Mouse (Mus musculus) c-Kit-negative CD71-positive TER-119-positive erythroid progenitor cells, embryonic 14.5 days (primary cell): ENCODE data around the gene Klhdc7a.

Source experiments
- DNase-seq: peaks from one replicate; pipeline ENCODE4 v3.0.0-alpha.2; 2013; ENCODE audit warnings: low read depth, low spot score

Gene Klhdc7a

DNA sequence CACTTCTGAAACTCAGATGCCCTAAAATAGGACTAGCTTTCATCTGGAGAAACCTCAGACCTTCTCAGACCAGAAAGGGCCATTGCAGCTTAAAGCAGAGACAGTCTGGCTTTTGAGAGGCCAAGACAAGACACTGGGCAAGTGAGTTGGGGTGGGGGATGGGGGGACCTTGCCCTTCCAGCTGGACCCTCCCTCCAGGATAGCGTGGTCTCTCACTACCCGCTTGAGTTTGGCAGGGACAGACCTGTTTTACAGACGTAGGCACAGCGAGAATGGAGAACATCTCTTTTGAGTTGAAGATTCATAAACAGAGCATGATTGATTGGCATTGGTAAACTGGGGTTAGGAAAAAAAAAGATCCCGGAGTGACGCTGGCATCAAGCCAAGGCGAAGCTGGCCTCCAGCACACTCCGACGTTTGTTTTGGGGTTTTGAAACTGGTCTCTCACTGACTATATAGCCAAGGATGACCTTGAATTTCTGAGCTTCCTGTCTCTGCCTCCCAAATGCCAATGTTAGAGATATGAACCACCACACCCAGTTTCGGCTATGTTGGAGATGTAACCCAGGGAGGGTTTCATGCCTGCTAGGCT is 7.0 kb downstream of the Klhdc7a start:
- no peak for DNase-seq

DNA sequence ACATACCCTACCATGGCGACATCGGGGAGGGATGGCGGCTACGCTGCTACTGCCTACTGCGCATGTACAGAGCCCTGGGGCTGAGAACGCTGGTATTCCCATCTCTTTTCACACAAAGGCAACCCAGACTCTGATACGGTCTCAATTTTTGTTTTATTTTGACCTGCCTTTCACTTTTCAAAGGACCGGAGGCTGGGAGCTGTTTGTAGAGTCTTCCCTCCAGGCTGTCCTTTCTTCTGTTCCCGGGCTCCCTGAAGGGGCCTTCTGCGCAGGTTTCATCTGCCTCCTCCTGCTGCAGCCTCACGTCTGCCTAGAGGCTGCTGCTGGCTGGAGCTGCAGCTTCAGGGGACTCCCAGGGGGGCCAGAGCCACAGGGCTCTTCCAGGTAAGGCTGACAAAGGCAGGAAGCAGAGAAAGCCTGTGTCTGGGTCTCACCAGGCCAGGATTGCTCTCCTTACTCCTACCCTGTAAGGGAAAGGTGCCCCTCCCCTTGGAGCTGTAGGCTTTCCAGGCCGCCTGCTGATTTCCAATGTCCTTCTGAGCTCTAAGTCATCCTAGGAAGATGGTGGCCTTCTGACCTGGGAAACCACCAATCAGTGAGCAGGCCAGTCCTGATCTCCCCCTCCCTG is 7.6 kb downstream of the Klhdc7a start:
- no peak for DNase-seq

DNA sequence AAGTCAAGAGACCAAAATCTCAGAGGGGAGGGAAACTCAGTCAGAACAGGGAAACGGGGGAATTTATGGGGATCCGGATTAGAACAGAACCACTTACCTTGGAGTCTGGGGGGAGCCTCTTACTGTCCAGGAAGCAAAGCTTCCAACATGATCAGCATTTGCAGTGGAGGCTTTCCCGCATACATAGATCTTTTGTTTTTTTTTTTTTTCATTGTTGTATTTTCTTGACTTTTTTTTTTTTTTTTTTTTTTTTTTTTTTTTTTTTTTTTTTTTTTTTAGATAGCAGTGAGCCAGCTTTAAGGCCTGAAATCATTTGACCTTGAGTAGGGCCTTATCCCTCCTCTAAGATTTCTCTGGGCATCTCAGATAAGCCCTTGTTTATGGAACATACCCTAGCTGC is 8.6 kb downstream of the Klhdc7a start:
- no peak for DNase-seq

DNA sequence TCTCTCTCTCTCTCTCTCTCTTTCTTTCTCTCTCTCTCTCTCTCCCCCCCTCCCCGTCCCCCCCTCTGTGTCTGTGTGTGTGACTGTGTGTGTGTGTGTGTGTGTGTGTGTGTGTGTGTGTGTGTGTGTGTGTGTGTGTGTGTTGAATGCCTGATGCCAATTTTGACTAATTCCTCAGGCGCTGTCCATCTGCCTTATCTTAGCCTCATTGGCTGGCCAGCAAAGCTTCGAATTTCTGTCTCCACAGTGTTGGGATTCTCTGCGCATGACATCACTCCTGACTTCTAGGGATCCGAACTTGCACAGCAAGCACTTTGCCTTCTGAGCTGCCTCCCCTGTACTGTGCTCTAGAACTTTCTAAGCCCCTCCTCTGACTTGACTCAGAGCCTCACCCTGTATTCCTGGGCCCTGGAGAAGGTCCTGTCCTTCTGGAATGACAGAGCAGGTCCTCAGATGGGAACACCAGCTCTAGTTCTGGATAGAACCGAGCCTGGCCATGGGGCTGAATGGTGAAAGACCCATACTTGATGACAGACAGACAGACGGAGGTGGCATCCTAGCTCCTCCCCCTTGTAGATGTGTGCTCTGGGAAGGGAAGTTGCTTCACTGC is 16.8 kb downstream of the Klhdc7a start:
- no peak for DNase-seq

DNA sequence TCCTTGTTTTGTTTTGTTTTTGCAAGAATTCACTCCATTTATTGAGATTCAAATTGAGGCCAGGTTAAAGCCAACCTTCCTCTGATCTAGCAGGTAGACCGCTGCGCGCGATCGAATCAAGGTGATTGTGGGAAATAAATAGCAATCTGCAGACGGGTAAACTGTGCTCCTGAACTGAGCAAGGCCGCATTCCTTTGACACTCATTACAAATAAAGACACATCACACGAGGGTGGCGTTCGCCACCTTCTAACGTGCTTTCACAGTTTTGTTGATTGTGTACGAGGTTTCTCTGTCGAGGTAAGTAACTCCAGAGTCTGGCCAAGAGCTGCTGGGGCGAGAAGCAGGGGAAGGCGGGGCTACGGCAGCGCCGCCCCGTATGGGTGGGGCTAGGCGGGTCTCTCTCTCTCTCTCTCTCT is 17.4 kb downstream of the Klhdc7a start:
- no peak for DNase-seq

DNA sequence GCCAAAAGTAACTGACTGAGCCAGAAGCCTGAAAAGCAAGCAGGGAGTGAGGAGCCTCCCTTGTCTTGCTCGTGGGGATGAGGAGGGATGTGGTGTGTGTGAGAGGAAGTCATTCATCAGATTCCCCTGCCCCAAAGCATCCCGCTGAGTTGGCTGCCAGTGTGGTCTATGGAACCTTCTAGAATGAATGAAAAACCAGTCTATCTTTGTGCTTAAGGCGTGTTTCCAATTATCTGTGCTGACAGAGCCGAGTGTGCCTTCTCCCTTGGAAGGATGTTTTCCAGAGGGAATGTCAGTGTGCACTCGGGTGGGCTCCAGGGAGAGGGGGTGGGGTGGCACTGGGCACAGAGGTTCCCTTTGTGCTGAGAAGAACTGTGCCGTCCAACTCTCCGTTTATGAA is 19.2 kb downstream of the Klhdc7a start:
- DNase-seq, result no peak

DNA sequence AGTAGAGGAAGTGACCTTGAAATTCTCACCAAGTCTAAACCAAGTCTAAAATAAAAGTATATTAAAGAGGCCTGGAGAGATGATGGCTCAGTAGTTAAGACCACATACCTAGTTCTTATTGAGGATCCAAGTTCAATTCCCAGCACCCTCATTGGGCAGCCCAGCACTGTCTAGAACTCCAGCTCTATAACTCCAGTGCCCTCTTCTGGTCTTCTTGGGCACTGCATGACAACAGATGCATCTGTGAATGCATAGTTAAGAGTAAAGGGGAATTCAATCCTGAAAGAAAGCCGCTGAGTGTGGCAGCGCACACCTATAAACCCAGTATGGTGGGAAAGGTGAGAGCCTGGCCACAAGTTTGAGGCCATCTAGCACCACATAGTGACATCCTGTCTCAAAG is 20.5 kb downstream of the Klhdc7a start:
- no peak for DNase-seq

DNA sequence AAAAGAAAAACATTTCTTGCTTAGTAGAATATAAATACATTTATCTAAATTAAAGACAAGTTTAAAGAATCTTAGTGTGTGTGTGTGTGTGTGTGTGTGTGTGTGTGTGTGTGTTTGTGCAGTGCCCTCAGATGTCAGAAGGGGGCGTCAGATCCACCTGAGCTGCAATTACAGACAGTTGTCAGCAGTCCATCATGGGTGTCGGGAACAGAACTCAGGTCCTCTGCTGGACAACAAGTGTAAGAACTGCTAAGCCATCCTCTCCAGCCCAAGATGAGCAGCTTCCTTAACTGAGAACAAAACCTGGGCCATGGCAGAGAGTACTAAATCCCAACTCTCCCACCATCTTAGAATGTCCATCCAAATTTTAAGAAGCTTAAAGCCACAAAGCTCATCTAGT is 26.0 kb downstream of the Klhdc7a start:
- DNase-seq, result no peak

DNA sequence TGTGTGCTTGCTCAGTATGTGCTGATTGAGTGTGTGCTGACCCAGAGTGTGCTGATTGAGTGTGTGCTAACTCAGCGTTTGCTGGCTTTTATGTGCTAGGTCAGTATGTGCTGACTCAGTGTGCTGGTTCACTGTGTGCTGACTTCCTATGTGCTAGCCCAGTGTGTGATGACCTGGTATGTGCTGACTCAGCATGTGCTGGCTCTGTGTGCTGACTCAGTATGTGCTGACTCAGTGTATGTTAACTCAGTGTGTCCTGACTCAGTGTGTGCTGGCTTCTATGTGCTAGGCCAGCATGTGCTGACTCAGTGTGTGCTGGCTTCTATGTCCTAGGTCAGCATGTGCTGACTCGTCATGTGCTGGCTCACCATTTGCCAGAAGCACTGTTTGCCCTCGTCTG is 32.3 kb downstream of the Klhdc7a start:
- DNase-seq, result no peak

DNA sequence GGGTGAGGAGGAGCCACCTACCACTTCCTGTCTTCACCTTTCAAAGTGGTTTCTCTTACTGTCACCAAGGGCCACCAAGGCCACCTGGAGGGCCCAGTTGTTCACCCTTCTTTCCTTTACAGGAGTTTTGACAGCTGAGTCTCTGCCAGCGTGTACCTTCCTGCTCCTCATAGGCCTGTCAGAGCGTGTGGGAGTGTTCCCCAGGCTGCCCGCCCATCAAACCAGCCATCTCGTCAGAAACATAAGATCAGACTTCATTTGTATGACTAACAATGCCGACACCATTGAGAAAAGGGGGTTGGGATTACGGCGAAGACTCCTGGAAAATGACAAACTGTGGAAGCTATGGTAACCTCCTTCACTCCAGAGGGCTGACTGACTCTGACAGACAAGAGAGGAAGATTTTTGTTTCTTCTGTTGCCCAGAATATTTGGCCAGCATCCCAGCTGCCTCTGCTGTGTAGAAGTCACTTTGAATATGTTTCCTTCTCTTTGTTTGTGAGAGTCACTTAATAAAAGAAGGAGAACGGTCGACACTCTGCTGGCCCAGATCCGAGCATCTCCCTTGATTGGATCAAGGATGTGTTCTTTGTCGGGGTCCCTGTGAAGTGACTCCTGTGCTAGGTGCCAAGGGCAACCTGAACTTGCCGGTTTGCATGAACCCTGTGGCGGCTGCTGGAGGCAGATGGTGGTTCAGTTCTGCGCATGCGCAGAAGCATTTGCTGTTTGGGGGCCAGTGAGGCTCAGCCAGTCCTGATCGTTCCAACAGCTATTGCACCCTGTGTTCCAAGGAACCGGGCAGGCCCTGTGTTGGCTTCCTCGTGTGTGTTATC is 34.6 kb downstream of the Klhdc7a start:
- no peak for DNase-seq

DNA sequence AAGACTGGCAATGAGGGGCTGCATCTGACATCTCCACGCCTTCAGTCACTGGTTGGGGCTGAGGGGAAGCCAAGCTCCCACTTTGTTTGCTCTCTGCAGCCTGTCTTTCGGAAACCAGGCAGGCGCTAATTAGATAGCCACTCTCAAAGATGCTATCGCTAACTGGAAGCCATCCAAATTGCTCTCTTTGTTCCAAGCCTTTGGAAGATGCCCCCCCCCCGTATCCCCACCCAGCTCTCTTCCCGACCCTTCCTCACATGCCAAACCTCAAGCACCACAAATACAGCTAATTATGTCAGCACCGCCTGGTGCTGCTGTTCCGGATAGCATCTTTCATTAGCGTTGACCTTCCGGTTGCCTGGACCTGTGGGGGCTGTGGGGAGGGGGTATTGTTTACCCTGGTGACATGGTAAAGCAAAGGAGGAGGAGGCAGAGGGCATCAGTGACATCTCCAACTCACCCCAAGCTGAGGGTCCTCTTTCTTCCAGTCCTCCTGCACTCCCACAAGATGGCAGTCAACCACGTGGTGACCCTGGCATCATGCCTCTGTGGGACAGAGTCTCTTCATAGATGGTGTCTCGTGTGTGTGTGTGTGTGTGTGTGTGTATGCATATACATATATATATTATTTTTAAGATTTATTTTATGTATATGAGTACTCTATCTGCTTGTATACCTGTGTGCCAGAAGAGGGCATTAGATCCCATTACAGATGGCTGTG is 35.9 kb downstream of the Klhdc7a start:
- DNase-seq, result no peak

DNA sequence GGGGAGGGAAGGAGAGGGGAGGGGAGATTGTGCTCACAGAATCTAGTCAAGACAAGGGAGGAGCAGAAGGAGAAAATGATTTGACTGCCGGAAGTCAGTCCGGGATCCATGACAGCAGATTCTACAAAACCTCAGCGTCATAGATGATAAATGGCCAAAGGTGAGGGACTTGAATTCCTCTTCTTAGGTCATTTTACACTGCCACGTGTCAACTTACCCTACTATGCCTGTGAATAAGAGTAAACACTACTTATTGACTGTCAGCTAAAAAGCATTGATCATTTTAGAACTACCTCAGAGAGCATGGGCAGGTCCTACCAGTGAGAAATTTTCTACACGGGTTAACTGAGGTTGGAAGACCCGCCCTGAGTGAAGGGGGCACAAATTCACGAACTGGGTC is 36.9 kb downstream of the Klhdc7a start:
- DNase-seq, result no peak

DNA sequence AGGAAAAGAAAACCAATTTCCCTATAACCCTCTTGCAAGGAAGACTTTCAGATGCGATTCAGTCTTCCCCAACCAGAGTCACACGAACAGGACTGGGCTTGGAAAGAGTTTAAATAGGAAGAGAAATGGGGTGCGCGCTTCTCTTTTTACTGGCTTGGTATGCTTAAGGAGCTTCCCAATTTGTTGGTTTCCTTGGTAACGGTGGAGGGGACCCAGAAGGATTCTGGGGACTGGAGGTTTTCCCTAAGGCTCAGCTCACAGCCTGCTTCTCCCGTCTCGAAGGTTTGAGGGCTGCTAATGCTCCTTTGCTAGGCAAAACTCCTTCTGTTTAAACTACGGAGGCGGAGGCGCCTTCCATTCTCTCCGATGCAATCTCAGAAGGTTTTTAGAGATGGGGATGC is 41.7 kb downstream of the Klhdc7a start:
- DNase-seq, result no peak

DNA sequence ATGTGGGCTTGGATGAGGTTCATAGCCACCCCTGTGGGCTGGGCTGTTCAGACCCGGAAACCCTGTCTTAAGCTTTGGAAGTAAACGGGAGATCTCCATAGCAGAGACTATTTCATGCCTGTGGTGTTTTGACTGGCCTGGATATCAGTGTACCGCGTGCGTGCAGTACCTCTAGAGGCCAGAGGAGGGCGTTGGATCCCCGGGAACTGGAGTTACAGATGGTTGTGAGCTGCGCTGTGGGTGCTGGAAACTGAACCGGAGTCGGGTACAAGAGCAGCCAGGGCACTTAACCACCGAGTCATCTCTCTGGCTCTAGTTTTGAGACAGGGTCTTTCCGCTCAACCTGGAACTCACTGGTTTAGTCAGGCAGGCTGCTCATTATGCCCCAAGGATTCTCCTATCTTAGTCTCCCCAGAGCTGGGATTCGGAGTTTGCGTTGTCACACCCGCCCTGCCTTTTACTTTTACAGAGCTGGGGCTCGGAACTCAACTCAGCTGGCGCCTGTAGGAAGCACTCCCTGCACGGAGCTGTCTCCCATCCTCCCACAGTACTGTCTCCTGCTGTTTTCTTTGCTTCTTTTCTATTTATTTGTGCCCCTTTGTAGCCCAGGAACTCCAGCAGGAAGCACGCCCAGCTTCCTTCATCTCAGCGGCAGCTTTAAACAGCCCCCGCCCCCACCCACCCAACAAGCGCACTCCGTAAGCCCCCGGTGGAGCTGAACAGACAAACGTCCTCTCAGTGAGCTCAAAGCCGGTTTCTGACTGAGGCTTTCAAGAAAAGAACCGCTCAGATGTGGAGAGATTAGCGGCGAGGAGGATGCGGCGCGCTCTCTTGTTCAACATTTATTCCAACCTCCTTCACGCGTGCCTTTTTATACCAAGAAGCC is 42.3 kb downstream of the Klhdc7a start:
- DNase-seq, result no peak

DNA sequence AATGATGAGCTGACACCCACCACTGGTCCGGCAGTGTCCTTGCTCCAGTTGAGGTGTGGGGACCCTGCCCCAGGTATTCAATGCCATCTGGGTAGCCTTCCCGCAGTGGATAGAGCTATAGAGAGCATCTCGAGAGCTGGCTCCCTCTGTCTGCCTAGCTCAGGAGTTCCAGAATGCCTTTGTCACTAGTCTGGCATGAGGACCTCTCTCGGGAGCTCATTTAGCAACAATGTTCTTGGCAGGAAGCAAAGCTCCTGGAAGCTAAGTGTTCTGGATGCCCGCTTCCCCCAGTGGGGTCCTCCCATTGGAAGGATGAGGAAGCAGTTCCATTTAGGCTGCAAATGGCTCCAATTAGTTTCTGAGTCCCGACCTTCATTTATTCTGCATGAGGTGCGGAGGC is 51.1 kb downstream of the Klhdc7a start:
- no peak for DNase-seq
